Mouse (Mus musculus): Measurements from ENCODE around the gene Agbl1.

- no peak for TF ChIP-seq POLR2A (IDR thresholded peaks at IDR 0.05; ENCODE audit: insufficient read depth, low read depth, low read length)
- no peak for TF ChIP-seq CTCF (IDR thresholded peaks at IDR 0.05; ENCODE audit: insufficient read depth, low read depth, low read length)
Observed at GRCm38 (mm10) chr7:76788561-76789306, 559.0 kb downstream of the Agbl1 start.

All from olfactory bulb, adult 2 months (tissue).